Mouse (Mus musculus): ENCODE measurements around the gene Nudt22. TPM values are rescaled to one million over a fixed set of nuclear protein-coding genes. Genes with fewer than 3 reads are reported as not detected.

Nudt22 gene
- total and polyA plus RNA-seq, 2 experiments = 14.4 to 30.9 TPM

- TF ChIP-seq POLR2A (IDR thresholded peaks at IDR 0.05; ENCODE audit: extremely low read depth, insufficient read depth, low read length) (no peak), CTCF (IDR thresholded peaks at IDR 0.05; ENCODE audit: low read depth, low read length) (no peak)
- no peaks in the 10 kb centered on the region for H3K4me1 ChIP-seq (ENCODE audit: control insufficient read depth, insufficient read depth, low read length)
- H3K27ac ChIP-seq (replicated peaks; ENCODE audit: insufficient read depth, low read depth, low read length) = peak within 1 kb of the TSS; percentile 42
- H3K4me3 ChIP-seq (ENCODE audit: insufficient read depth, low read depth, low read length) = peak within 1 kb of the TSS; percentile 39
- no peaks in the 10 kb centered on the region for H3K27me3 ChIP-seq (ENCODE audit: control insufficient read depth, insufficient read depth, low read length)
- WGBS = 66% methylated on average over 5 of the region's 5 CpGs
- peak; percentile 42 for DNase-seq (ENCODE audit: extremely low read depth, low read depth, low spot score)
- peak within 1 kb of the TSS; percentile 26; the same call in 1 of the 2 replicates for H3K9ac ChIP-seq (ENCODE audit: low read depth, low read length)
- peaks cover 28% of the 10 kb centered on the region for H3K36me3 ChIP-seq (ENCODE audit: control insufficient read depth, insufficient read depth, low read length)
- H3K79me2 ChIP-seq (ENCODE audit: control insufficient read depth, insufficient read depth, low read length) = no peaks in the 10 kb centered on the region
Observed at GRCm38 (mm10) chr19:7019191-7019590, 23.3 kb upstream of the Nudt22 start, which contains the start of gene Fermt3. TSS of gene Fermt3 (minus strand) at chr19:7019469.

GRCm38 (mm10) chr19:7018546-7018945 lies 22.6 kb upstream of the Nudt22 start:
- WGBS = 73% methylated on average over 11 of the region's 11 CpGs
- H3K36me3 ChIP-seq (ENCODE audit: control insufficient read depth, insufficient read depth, low read length) = peaks cover 23% of the 10 kb centered on the region
- no peaks in the 10 kb centered on the region for H3K27me3 ChIP-seq (ENCODE audit: control insufficient read depth, insufficient read depth, low read length)
- peak overlapping the region; percentile 21 for H3K4me3 ChIP-seq (ENCODE audit: insufficient read depth, low read depth, low read length)
- H3K27ac ChIP-seq (replicated peaks; ENCODE audit: insufficient read depth, low read depth, low read length) = peak overlapping the region; percentile 42
- no peaks in the 10 kb centered on the region for H3K4me1 ChIP-seq (ENCODE audit: control insufficient read depth, insufficient read depth, low read length)
- no peak for DNase-seq (ENCODE audit: extremely low read depth, low read depth, low spot score)
- 0 out of 2 replicates have a peak overlapping the region, but pooled peaks have one; percentile 26 for H3K9ac ChIP-seq (ENCODE audit: low read depth, low read length)
- TF ChIP-seq POLR2A (IDR thresholded peaks at IDR 0.05; ENCODE audit: extremely low read depth, insufficient read depth, low read length) (no peak), CTCF (IDR thresholded peaks at IDR 0.05; ENCODE audit: low read depth, low read length) (no peak)
- H3K79me2 ChIP-seq (ENCODE audit: control insufficient read depth, insufficient read depth, low read length) = no peaks in the 10 kb centered on the region

- H3K79me2 ChIP-seq (ENCODE audit: control insufficient read depth, insufficient read depth, low read length) = no peaks in the 10 kb centered on the region
- WGBS = 67% methylated on average over 12 of the region's 12 CpGs
- no peaks in the 10 kb centered on the region for H3K27me3 ChIP-seq (ENCODE audit: control insufficient read depth, insufficient read depth, low read length)
- peaks cover 18% of the 10 kb centered on the region for H3K36me3 ChIP-seq (ENCODE audit: control insufficient read depth, insufficient read depth, low read length)
- peak overlapping the region; percentile 42 for H3K27ac ChIP-seq (replicated peaks; ENCODE audit: insufficient read depth, low read depth, low read length)
- 0 out of 2 replicates have a peak overlapping the region, but pooled peaks have one; percentile 2 for H3K9ac ChIP-seq (ENCODE audit: low read depth, low read length)
- H3K4me1 ChIP-seq (ENCODE audit: control insufficient read depth, insufficient read depth, low read length) = no peaks in the 10 kb centered on the region
- no peak overlapping the region; the same call in 1 of the 2 replicates for H3K4me3 ChIP-seq (ENCODE audit: insufficient read depth, low read depth, low read length)
- DNase-seq (ENCODE audit: extremely low read depth, low read depth, low spot score) = no peak
- TF ChIP-seq POLR2A (IDR thresholded peaks at IDR 0.05; ENCODE audit: extremely low read depth, insufficient read depth, low read length) (no peak), CTCF (IDR thresholded peaks at IDR 0.05; ENCODE audit: low read depth, low read length) (no peak)
Observed at GRCm38 (mm10) chr19:7017541-7018457, 21.9 kb upstream of the Nudt22 start.

- H3K4me3 ChIP-seq (ENCODE audit: insufficient read depth, low read depth, low read length) = no peak overlapping the region
- 91% methylated on average over 20 of the region's 20 CpGs for whole genome bisulfite sequencing
- H3K27me3 ChIP-seq (ENCODE audit: control insufficient read depth, insufficient read depth, low read length) = no peaks in the 10 kb centered on the region
- DNase-seq (ENCODE audit: extremely low read depth, low read depth, low spot score) = no peak
- H3K4me1 ChIP-seq (ENCODE audit: control insufficient read depth, insufficient read depth, low read length) = peaks cover 2% of the 10 kb centered on the region; the same call in 1 of the 2 replicates
- H3K79me2 ChIP-seq (ENCODE audit: control insufficient read depth, insufficient read depth, low read length) = no peaks in the 10 kb centered on the region
- H3K9ac ChIP-seq (ENCODE audit: low read depth, low read length) = no peak overlapping the region
- no peak for TF ChIP-seq CTCF (IDR thresholded peaks at IDR 0.05; ENCODE audit: low read depth, low read length)
- no peak for TF ChIP-seq POLR2A (IDR thresholded peaks at IDR 0.05; ENCODE audit: extremely low read depth, insufficient read depth, low read length)
- no peak overlapping the region for H3K27ac ChIP-seq (replicated peaks; ENCODE audit: insufficient read depth, low read depth, low read length)
- no peaks in the 10 kb centered on the region for H3K36me3 ChIP-seq (ENCODE audit: control insufficient read depth, insufficient read depth, low read length)
Observed at GRCm38 (mm10) chr19:7014481-7015135, 18.7 kb upstream of the Nudt22 start.

- no peaks in the 10 kb centered on the region for H3K36me3 ChIP-seq (ENCODE audit: control insufficient read depth, insufficient read depth, low read length)
- H3K4me3 ChIP-seq (ENCODE audit: insufficient read depth, low read depth, low read length) = no peak overlapping the region
- H3K4me1 ChIP-seq (ENCODE audit: control insufficient read depth, insufficient read depth, low read length) = peaks cover 2% of the 10 kb centered on the region; the same call in 1 of the 2 replicates
- no peaks in the 10 kb centered on the region for H3K27me3 ChIP-seq (ENCODE audit: control insufficient read depth, insufficient read depth, low read length)
- TF ChIP-seq POLR2A (IDR thresholded peaks at IDR 0.05; ENCODE audit: extremely low read depth, insufficient read depth, low read length) (no peak), CTCF (IDR thresholded peaks at IDR 0.05; ENCODE audit: low read depth, low read length) (no peak)
- no peak overlapping the region for H3K27ac ChIP-seq (replicated peaks; ENCODE audit: insufficient read depth, low read depth, low read length)
- H3K9ac ChIP-seq (ENCODE audit: low read depth, low read length) = no peak overlapping the region
- no peaks in the 10 kb centered on the region for H3K79me2 ChIP-seq (ENCODE audit: control insufficient read depth, insufficient read depth, low read length)
- no peak for DNase-seq (ENCODE audit: extremely low read depth, low read depth, low spot score)
- WGBS = 95% methylated on average over 9 of the region's 9 CpGs
Observed at GRCm38 (mm10) chr19:7013984-7014383, 18.1 kb upstream of the Nudt22 start.

All from liver, adult 2 months (tissue).